Mouse (Mus musculus): ENCODE measurements around the gene Atp6v1g2.

- peak; percentile 70; the same call in 1 of the 2 replicates for TF ChIP-seq POLR2A (IDR thresholded peaks at IDR 0.05; ENCODE audit: borderline replicate concordance, extremely low read depth, insufficient read depth, insufficient read length, poor library complexity, severe bottlenecking)
- no peak for TF ChIP-seq CTCF (IDR thresholded peaks at IDR 0.05; ENCODE audit: borderline replicate concordance, extremely low read depth, insufficient read depth, insufficient read length)
Observed at GRCm38 (mm10) chr17:35262664-35263522, 29.4 kb downstream of the Atp6v1g2 start, which contains the start of gene H2-D1.

Data from brain, embryonic 14.5 days (tissue).